Mouse (Mus musculus): ENCODE measurements around the gene Arhgap32.

The Arhgap32 gene

GRCm38 (mm10) chr9:32207133-32207532, 91.2 kb downstream of the Arhgap32 start:
- no peak for DNase-seq

GRCm38 (mm10) chr9:32208071-32208470, 92.1 kb downstream of the Arhgap32 start:
- DNase-seq: no peak

GRCm38 (mm10) chr9:32216820-32217567, 101.1 kb downstream of the Arhgap32 start:
- no peak for DNase-seq

GRCm38 (mm10) chr9:32219400-32219799, 103.5 kb downstream of the Arhgap32 start:
- no peak for DNase-seq

GRCm38 (mm10) chr9:32222184-32222583, 106.2 kb downstream of the Arhgap32 start:
- DNase-seq: no peak

GRCm38 (mm10) chr9:32223739-32224529, 108.0 kb downstream of the Arhgap32 start:
- DNase-seq: peak; percentile 32 to 53

- DNase-seq: no peak
These were observed 109.0 kb downstream of the Arhgap32 start for GRCm38 (mm10) chr9:32224937-32225336.

- DNase-seq: no peak
These were observed 109.6 kb downstream of the Arhgap32 start for GRCm38 (mm10) chr9:32225584-32225983.

- DNase-seq: no peak
These were observed 111.1 kb downstream of the Arhgap32 start for GRCm38 (mm10) chr9:32227034-32227433.

GRCm38 (mm10) chr9:32233593-32233992, 117.7 kb downstream of the Arhgap32 start:
- no peak for DNase-seq

- no peak for DNase-seq
These were observed 119.0 kb downstream of the Arhgap32 start for GRCm38 (mm10) chr9:32234767-32235489.

- DNase-seq: no peak
These were observed 123.0 kb downstream of the Arhgap32 start for GRCm38 (mm10) chr9:32238899-32239298.

- DNase-seq: no peak
These were observed 123.5 kb downstream of the Arhgap32 start for GRCm38 (mm10) chr9:32239427-32239826.

GRCm38 (mm10) chr9:32240449-32240848, 124.5 kb downstream of the Arhgap32 start:
- no peak for DNase-seq

GRCm38 (mm10) chr9:32241637-32242199, 125.8 kb downstream of the Arhgap32 start:
- no peak for DNase-seq

- DNase-seq: no peak
These were observed 127.1 kb downstream of the Arhgap32 start for GRCm38 (mm10) chr9:32242921-32243617.

GRCm38 (mm10) chr9:32245237-32245636, 129.3 kb downstream of the Arhgap32 start:
- no peak for DNase-seq

- no peak for DNase-seq
These were observed 130.3 kb downstream of the Arhgap32 start for GRCm38 (mm10) chr9:32246123-32246716.

- no peak for DNase-seq
These were observed 134.6 kb downstream of the Arhgap32 start for GRCm38 (mm10) chr9:32250486-32250885.

GRCm38 (mm10) chr9:32253721-32254120, 137.8 kb downstream of the Arhgap32 start:
- no peak for DNase-seq

- no peak for DNase-seq
These were observed 141.4 kb downstream of the Arhgap32 start for GRCm38 (mm10) chr9:32257365-32257764.

- DNase-seq: no peak
These were observed 141.9 kb downstream of the Arhgap32 start for GRCm38 (mm10) chr9:32257882-32258281.

All from cerebellum, postnatal 25 days (tissue).